Mouse (Mus musculus): Measurements from ENCODE around the gene Mif4gd. TPM values are rescaled to one million over a fixed set of nuclear protein-coding genes. Genes with fewer than 3 reads are reported as not detected.

Mif4gd gene
- polyA plus RNA-seq, 1 experiment: 108 TPM

- peak overlapping the region; percentile 80 for H3K27ac ChIP-seq (ENCODE audit: insufficient read depth, low read depth, low read length)
- WGBS: 42% methylated on average over 14 of the region's 14 CpGs
- H3K4me3 ChIP-seq (ENCODE audit: low read depth, low read length): no peak overlapping the region
- peaks cover 20% of the 10 kb centered on the region for H3K4me1 ChIP-seq (ENCODE audit: control insufficient read depth, insufficient read depth, insufficient read length, low read length)
- TF ChIP-seq POLR2A (IDR thresholded peaks at IDR 0.05; ENCODE audit: low read depth, low read length): peak; percentile 31; the same call in 1 of the 2 replicates
- no peak for TF ChIP-seq CTCF (IDR thresholded peaks at IDR 0.05; ENCODE audit: extremely low read depth, insufficient read length, insufficient replicate concordance, low read depth, low read length)
- H3K36me3 ChIP-seq (ENCODE audit: control insufficient read depth, insufficient read depth, low read length): peaks cover 19% of the 10 kb centered on the region
- no peaks in the 10 kb centered on the region for H3K27me3 ChIP-seq (ENCODE audit: control insufficient read depth, insufficient read depth, low read length)
Observed at GRCm38 (mm10) chr11:115640978-115641663, 28.4 kb upstream of the Mif4gd start.

GRCm38 (mm10) chr11:115640311-115640828 lies 27.6 kb upstream of the Mif4gd start:
- peaks cover 20% of the 10 kb centered on the region for H3K4me1 ChIP-seq (ENCODE audit: control insufficient read depth, insufficient read depth, insufficient read length, low read length)
- H3K36me3 ChIP-seq (ENCODE audit: control insufficient read depth, insufficient read depth, low read length): peaks cover 14% of the 10 kb centered on the region
- 0 out of 2 replicates have a peak overlapping the region, but pooled peaks have one; percentile 63 for H3K27ac ChIP-seq (ENCODE audit: insufficient read depth, low read depth, low read length)
- H3K4me3 ChIP-seq (ENCODE audit: low read depth, low read length): no peak overlapping the region
- no peak for TF ChIP-seq CTCF (IDR thresholded peaks at IDR 0.05; ENCODE audit: extremely low read depth, insufficient read length, insufficient replicate concordance, low read depth, low read length)
- no peak for TF ChIP-seq POLR2A (IDR thresholded peaks at IDR 0.05; ENCODE audit: low read depth, low read length)
- 79% methylated on average over 3 of the region's 4 CpGs for WGBS
- H3K27me3 ChIP-seq (ENCODE audit: control insufficient read depth, insufficient read depth, low read length): no peaks in the 10 kb centered on the region

GRCm38 (mm10) chr11:115639540-115639939 lies 26.8 kb upstream of the Mif4gd start:
- TF ChIP-seq CTCF (IDR thresholded peaks at IDR 0.05; ENCODE audit: extremely low read depth, insufficient read length, insufficient replicate concordance, low read depth, low read length) (no peak), POLR2A (IDR thresholded peaks at IDR 0.05; ENCODE audit: low read depth, low read length) (no peak)
- no peaks in the 10 kb centered on the region for H3K27me3 ChIP-seq (ENCODE audit: control insufficient read depth, insufficient read depth, low read length)
- peaks cover 20% of the 10 kb centered on the region for H3K4me1 ChIP-seq (ENCODE audit: control insufficient read depth, insufficient read depth, insufficient read length, low read length)
- H3K4me3 ChIP-seq (ENCODE audit: low read depth, low read length): no peak overlapping the region
- H3K36me3 ChIP-seq (ENCODE audit: control insufficient read depth, insufficient read depth, low read length): peaks cover 8% of the 10 kb centered on the region
- H3K27ac ChIP-seq (ENCODE audit: insufficient read depth, low read depth, low read length): peak overlapping the region; percentile 28; the same call in 1 of the 2 replicates
- WGBS: 62% methylated on average over 4 of the region's 4 CpGs

DNA sequence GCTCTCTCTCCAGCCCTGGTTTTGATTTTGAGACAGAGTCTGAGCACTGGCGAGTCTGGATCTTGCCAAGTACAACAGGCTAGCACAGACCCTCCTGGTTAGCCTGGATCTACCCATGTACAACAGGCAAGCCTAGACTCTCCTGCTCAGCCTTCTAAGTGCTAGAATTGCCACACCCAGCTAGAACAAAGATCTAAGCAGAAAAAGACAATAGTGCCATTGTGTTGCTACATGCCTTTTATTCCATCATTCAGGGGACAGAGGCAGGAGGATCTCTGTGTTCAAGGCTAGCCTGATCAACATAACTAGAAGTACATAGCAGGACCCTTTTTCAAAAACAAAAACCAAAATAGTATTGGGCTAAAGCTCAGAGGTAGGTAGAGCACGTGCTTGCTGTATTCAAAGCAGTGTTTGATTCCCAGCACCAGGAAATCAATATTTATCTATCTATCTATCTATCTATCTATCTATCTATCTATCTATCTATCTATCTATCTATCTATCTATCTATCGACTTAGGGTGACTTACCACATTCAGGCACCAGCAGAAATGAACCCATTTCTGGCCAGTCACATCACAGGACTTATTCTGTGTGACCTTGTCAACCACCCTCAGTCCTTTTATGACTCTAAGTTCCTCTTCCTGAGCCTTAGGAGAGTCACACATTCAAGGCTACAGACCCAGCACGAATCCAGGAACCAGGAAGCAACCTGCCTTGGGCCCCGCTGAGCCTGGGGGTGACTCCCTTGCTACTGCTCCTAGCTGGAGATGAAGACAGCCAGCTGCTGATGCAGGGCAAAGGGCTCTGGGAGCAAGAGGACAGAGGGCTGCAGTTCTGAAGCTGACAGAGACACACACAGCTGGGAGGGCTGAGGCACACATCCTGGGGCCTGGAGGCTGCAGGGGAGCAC lies 26.0 kb upstream of the Mif4gd start:
- Histone ChIP-seq H3K36me3 (ENCODE audit: control insufficient read depth, insufficient read depth, low read length) (peaks cover 3% of the 10 kb centered on the region; the same call in 1 of the 2 replicates), H3K4me3 (ENCODE audit: low read depth, low read length) (no peak overlapping the region), H3K4me1 (ENCODE audit: control insufficient read depth, insufficient read depth, insufficient read length, low read length) (peaks cover 20% of the 10 kb centered on the region), H3K27me3 (ENCODE audit: control insufficient read depth, insufficient read depth, low read length) (no peaks in the 10 kb centered on the region), H3K27ac (ENCODE audit: insufficient read depth, low read depth, low read length) (peak overlapping the region; percentile 28; the same call in 1 of the 2 replicates)
- TF ChIP-seq POLR2A (IDR thresholded peaks at IDR 0.05; ENCODE audit: low read depth, low read length): no peak
- TF ChIP-seq CTCF (IDR thresholded peaks at IDR 0.05; ENCODE audit: extremely low read depth, insufficient read length, insufficient replicate concordance, low read depth, low read length): no peak
- 44% methylated on average over 5 of the region's 5 CpGs for WGBS

- WGBS: 77% methylated on average over 3 of the region's 3 CpGs
- no peak for TF ChIP-seq CTCF (IDR thresholded peaks at IDR 0.05; ENCODE audit: extremely low read depth, insufficient read length, insufficient replicate concordance, low read depth, low read length)
- TF ChIP-seq POLR2A (IDR thresholded peaks at IDR 0.05; ENCODE audit: low read depth, low read length): no peak
Observed at GRCm38 (mm10) chr11:115636960-115637359, 24.2 kb upstream of the Mif4gd start.

GRCm38 (mm10) chr11:115635484-115635883 lies 22.7 kb upstream of the Mif4gd start:
- H3K4me3 ChIP-seq (ENCODE audit: low read depth, low read length): no peak overlapping the region
- WGBS: 78% methylated on average over 8 of the region's 8 CpGs
- no peaks in the 10 kb centered on the region for H3K36me3 ChIP-seq (ENCODE audit: control insufficient read depth, insufficient read depth, low read length)
- no peak overlapping the region for H3K27ac ChIP-seq (ENCODE audit: insufficient read depth, low read depth, low read length)
- H3K27me3 ChIP-seq (ENCODE audit: control insufficient read depth, insufficient read depth, low read length): no peaks in the 10 kb centered on the region
- H3K4me1 ChIP-seq (ENCODE audit: control insufficient read depth, insufficient read depth, insufficient read length, low read length): peaks cover 14% of the 10 kb centered on the region
- TF ChIP-seq POLR2A (IDR thresholded peaks at IDR 0.05; ENCODE audit: low read depth, low read length) (no peak), CTCF (IDR thresholded peaks at IDR 0.05; ENCODE audit: extremely low read depth, insufficient read length, insufficient replicate concordance, low read depth, low read length) (no peak)

More at GRCm38 (mm10) chr11:115636960-115637359, 24.2 kb upstream of the Mif4gd start:
- no peaks in the 10 kb centered on the region for H3K27me3 ChIP-seq (ENCODE audit: control insufficient read depth, insufficient read depth, low read length)
- peaks cover 20% of the 10 kb centered on the region for H3K4me1 ChIP-seq (ENCODE audit: control insufficient read depth, insufficient read depth, insufficient read length, low read length)
- H3K27ac ChIP-seq (ENCODE audit: insufficient read depth, low read depth, low read length): no peak overlapping the region
- H3K4me3 ChIP-seq (ENCODE audit: low read depth, low read length): no peak overlapping the region
- H3K36me3 ChIP-seq (ENCODE audit: control insufficient read depth, insufficient read depth, low read length): no peaks in the 10 kb centered on the region
